Mouse (Mus musculus) cerebellum, postnatal 4 days (tissue): Measurements from ENCODE around the gene Zbtb20.

ENCODE experiments used
- DNase-seq, 2 experiments: peaks; one replicate each; pipeline ENCODE4 v3.0.0; 2022; ENCODE audit warnings: low spot score in 2 of 2, mixed read lengths in 1 of 2

The Zbtb20 gene

GRCm38 (mm10) chr16:43291423-43291822, 415.7 kb downstream of the Zbtb20 start:
- no peak for DNase-seq

- no peak for DNase-seq
These were observed 422.4 kb downstream of the Zbtb20 start for GRCm38 (mm10) chr16:43297953-43298596.

GRCm38 (mm10) chr16:43300420-43300819, 424.7 kb downstream of the Zbtb20 start:
- no peak for DNase-seq

GRCm38 (mm10) chr16:43302171-43302570, 426.5 kb downstream of the Zbtb20 start:
- DNase-seq = no peak

- DNase-seq = no peak
These were observed 427.8 kb downstream of the Zbtb20 start for GRCm38 (mm10) chr16:43303245-43304197.

- DNase-seq = no peak
These were observed 434.3 kb downstream of the Zbtb20 start for GRCm38 (mm10) chr16:43309968-43310431.

- no peak for DNase-seq
These were observed 448.3 kb downstream of the Zbtb20 start for GRCm38 (mm10) chr16:43324009-43324408.

- no peak for DNase-seq
These were observed 452.5 kb downstream of the Zbtb20 start for GRCm38 (mm10) chr16:43328221-43328620.

- no peak for DNase-seq
These were observed 454.5 kb downstream of the Zbtb20 start for GRCm38 (mm10) chr16:43330206-43330605.

- no peak for DNase-seq
These were observed 455.8 kb downstream of the Zbtb20 start for GRCm38 (mm10) chr16:43331440-43331839.

GRCm38 (mm10) chr16:43332734-43333133, 457.1 kb downstream of the Zbtb20 start:
- no peak for DNase-seq

- no peak for DNase-seq
These were observed 457.6 kb downstream of the Zbtb20 start for GRCm38 (mm10) chr16:43333265-43333664.

GRCm38 (mm10) chr16:43334411-43335150, 458.9 kb downstream of the Zbtb20 start:
- DNase-seq = no peak

- DNase-seq = no peak
These were observed 459.6 kb downstream of the Zbtb20 start for GRCm38 (mm10) chr16:43335151-43335823.

GRCm38 (mm10) chr16:43335824-43336215, 460.1 kb downstream of the Zbtb20 start:
- no peak for DNase-seq

GRCm38 (mm10) chr16:43340712-43341111, 465.0 kb downstream of the Zbtb20 start:
- DNase-seq = no peak

GRCm38 (mm10) chr16:43341916-43342455, 466.3 kb downstream of the Zbtb20 start:
- no peak for DNase-seq

GRCm38 (mm10) chr16:43346094-43346493, 470.4 kb downstream of the Zbtb20 start:
- no peak for DNase-seq

GRCm38 (mm10) chr16:43355776-43356645, 480.3 kb downstream of the Zbtb20 start:
- no peak for DNase-seq

- DNase-seq = no peak
These were observed 483.9 kb downstream of the Zbtb20 start for GRCm38 (mm10) chr16:43359546-43359945.
